In genomic region chr17:32035609-32036508, GRCm38 (mm10) we compare ENCODE assay signal across 7 mouse cellular contexts. TPM values are rescaled to one million over a fixed set of nuclear protein-coding genes. Genes with fewer than 3 reads are reported as not detected.
DNase-seq lines count a peak whose midpoint lies in the region; ATAC-seq and TF ChIP-seq lines count a peak whose summit lies in the region.

TSS of gene Rrp1b (plus strand) at chr17:32036100.
TSS of gene Hsf2bp (minus strand) at chr17:32036349.

- H3K9ac ChIP-seq in intestine, postnatal 0 days (ENCODE audit: low read depth, low read length) = peak within 1 kb of the TSS; percentile 65
- H3K9ac ChIP-seq in limb, embryonic 11.5 days (ENCODE audit: low read length) = peak within 1 kb of the TSS; percentile 84
- peak within 1 kb of the TSS; percentile 84 for H3K9ac ChIP-seq in midbrain, embryonic 13.5 days (replicated peaks)

- H3K4me2 ChIP-seq in intestine, postnatal 0 days (replicated peaks; ENCODE audit: low read depth) = peak within 1 kb of the TSS; percentile 86
- peak within 1 kb of the TSS; percentile 65 for H3K4me2 ChIP-seq in limb, embryonic 11.5 days (ENCODE audit: low read depth, severe bottlenecking)
- H3K4me2 ChIP-seq in midbrain, embryonic 13.5 days (replicated peaks) = peak within 1 kb of the TSS; percentile 87

- peak; percentile 93 for ATAC-seq in intestine, postnatal 0 days
- ATAC-seq in limb, embryonic 11.5 days (ENCODE audit: insufficient number of reproducible peaks, low FRiP score, low TSS enrichment, low read depth) = peak; percentile 87
- ATAC-seq in midbrain, embryonic 13.5 days = peak; percentile 96

- peak within 1 kb of the TSS; percentile 65 for H3K4me3 ChIP-seq in intestine, postnatal 0 days (ENCODE audit: low read depth, low read length)
- peak within 1 kb of the TSS; percentile 75 for H3K4me3 ChIP-seq in limb, embryonic 11.5 days (ENCODE audit: low read depth, low read length)
- peak within 1 kb of the TSS; percentile 85 for H3K4me3 ChIP-seq in midbrain, embryonic 13.5 days (replicated peaks)

- H3K4me1 ChIP-seq in intestine, postnatal 0 days (replicated peaks; ENCODE audit: control insufficient read depth, insufficient read depth, low read length) = no peaks in the 10 kb centered on the region
- peaks cover 11% of the 10 kb centered on the region; the same call in 1 of the 2 replicates for H3K4me1 ChIP-seq in limb, embryonic 11.5 days (ENCODE audit: control insufficient read depth, insufficient read depth, low read length)
- H3K4me1 ChIP-seq in midbrain, embryonic 13.5 days (replicated peaks) = peaks cover 23% of the 10 kb centered on the region

- no peak for TF ChIP-seq CTCF in intestine, postnatal 0 days (IDR thresholded peaks at IDR 0.05; ENCODE audit: low read depth)

- peak; percentile 20 for DNase-seq in adrenal gland, adult 8-10 months
- DNase-seq in embryo, embryonic 11 days = peak; percentile 94
- DNase-seq in gastrocnemius, postnatal 25 days = peak; percentile 71
- DNase-seq in limb, embryonic 11.5 days (ENCODE audit: low spot score) = peak; percentile 89
- peak; percentile 41 for DNase-seq in spleen, adult 12 weeks (ENCODE audit: low spot score)

- H3K27me3 ChIP-seq in intestine, postnatal 0 days (replicated peaks; ENCODE audit: control insufficient read depth, insufficient read depth, low read length) = no peaks in the 10 kb centered on the region
- no peaks in the 10 kb centered on the region for H3K27me3 ChIP-seq in limb, embryonic 11.5 days (ENCODE audit: control insufficient read depth, insufficient read depth, low read length)
- no peaks in the 10 kb centered on the region for H3K27me3 ChIP-seq in midbrain, embryonic 13.5 days

- H3K27ac ChIP-seq in intestine, postnatal 0 days (ENCODE audit: low read depth, low read length) = peak within 1 kb of the TSS; percentile 50
- peak within 1 kb of the TSS; percentile 60 for H3K27ac ChIP-seq in limb, embryonic 11.5 days (replicated peaks; ENCODE audit: low read depth, low read length)
- H3K27ac ChIP-seq in midbrain, embryonic 13.5 days = peak within 1 kb of the TSS; percentile 83

- H3K9me3 ChIP-seq in intestine, postnatal 0 days (ENCODE audit: control insufficient read depth) = no peaks in the 10 kb centered on the region
- H3K9me3 ChIP-seq in limb, embryonic 11.5 days (ENCODE audit: control insufficient read depth, low read length) = no peaks in the 10 kb centered on the region
- H3K9me3 ChIP-seq in midbrain, embryonic 13.5 days = no peaks in the 10 kb centered on the region

- 5% methylated on average over 51 of the region's 52 CpGs for WGBS in intestine, postnatal 0 days
- 5% methylated on average over 52 of the region's 52 CpGs for WGBS in limb, embryonic 11.5 days
- 6% methylated on average over 52 of the region's 52 CpGs for WGBS in midbrain, embryonic 13.5 days

- H3K36me3 ChIP-seq in intestine, postnatal 0 days (ENCODE audit: control insufficient read depth, insufficient read depth) = no peaks in the 10 kb centered on the region
- H3K36me3 ChIP-seq in limb, embryonic 11.5 days (ENCODE audit: control insufficient read depth, insufficient read depth, low read length) = peaks cover 3% of the 10 kb centered on the region; the same call in 1 of the 2 replicates
- H3K36me3 ChIP-seq in midbrain, embryonic 13.5 days = no peaks in the 10 kb centered on the region

RNA-seq across cellular contexts. Expression of gene Rrp1b, which starts in this region (rescaled TPM):
- total RNA-seq in adrenal gland, adult 8-10 months (2022) = 10 to 100 TPM; 17.5 to 46.9 (median 36.8) TPM
- 1 to 10 TPM; 6.9 to 8.2 TPM for total RNA-seq in gastrocnemius, postnatal 25 days (2021)
- 11.6 and 14.5 TPM in 2 replicates for polyA plus RNA-seq in intestine, postnatal 0 days (2015; fragmentation: Nextera tagmentation; extraction: Ambion mirVana)
- polyA plus RNA-seq in limb, embryonic 11.5 days (2014; fragmentation: Nextera tagmentation; extraction: Ambion mirVana) = 79.1 and 80.9 TPM in 2 replicates
- 43.7 and 44.7 TPM in 2 replicates for polyA plus RNA-seq in midbrain, embryonic 13.5 days (2015; fragmentation: Nextera tagmentation; extraction: Ambion mirVana)

RNA-seq across cellular contexts. Expression of gene Hsf2bp, which starts in this region (rescaled TPM):
- total RNA-seq in adrenal gland, adult 8-10 months (2022) = 1 to 10 TPM; 1.1 to 2.2 (median 1.4) TPM
- total RNA-seq in gastrocnemius, postnatal 25 days (2021) = under 1 TPM; 0.92 to 0.99 TPM
- 4.1 and 5.3 TPM in 2 replicates for polyA plus RNA-seq in intestine, postnatal 0 days (2015; fragmentation: Nextera tagmentation; extraction: Ambion mirVana)
- polyA plus RNA-seq in limb, embryonic 11.5 days (2014; fragmentation: Nextera tagmentation; extraction: Ambion mirVana) = 0.55 and 0.64 TPM in 2 replicates
- 0.31 and 0.55 TPM in 2 replicates for polyA plus RNA-seq in midbrain, embryonic 13.5 days (2015; fragmentation: Nextera tagmentation; extraction: Ambion mirVana)

Comparison
In these comparisons a context has a peak if more than half of its experiments do, and no peak if none do; other contexts are left out.
1. Peak in every context shown above with its lines: DNase-seq, ATAC-seq, H3K4me3 ChIP-seq and H3K27ac ChIP-seq.
2. DNase-seq: peak in every context shown above with its lines; median percentile 94 in embryo, embryonic 11 days; 89 in limb, embryonic 11.5 days; 71 in gastrocnemius, postnatal 25 days; 41 in spleen, adult 12 weeks; 20 in adrenal gland, adult 8-10 months.